Mouse (Mus musculus) yolk sac, embryonic 10.5 days (tissue): Measurements from ENCODE around the gene Ms4a12.
"Not testable (repeated sequence)": the region's sequence is repeated elsewhere in the genome, so short reads cannot be mapped to it uniquely, and the experiment has no call there.

ENCODE experiments used
- DNase-seq: peaks from one replicate; pipeline ENCODE4 v3.0.0-alpha.2; 2017; ENCODE audit warnings: low spot score

Ms4a12 gene

DNA sequence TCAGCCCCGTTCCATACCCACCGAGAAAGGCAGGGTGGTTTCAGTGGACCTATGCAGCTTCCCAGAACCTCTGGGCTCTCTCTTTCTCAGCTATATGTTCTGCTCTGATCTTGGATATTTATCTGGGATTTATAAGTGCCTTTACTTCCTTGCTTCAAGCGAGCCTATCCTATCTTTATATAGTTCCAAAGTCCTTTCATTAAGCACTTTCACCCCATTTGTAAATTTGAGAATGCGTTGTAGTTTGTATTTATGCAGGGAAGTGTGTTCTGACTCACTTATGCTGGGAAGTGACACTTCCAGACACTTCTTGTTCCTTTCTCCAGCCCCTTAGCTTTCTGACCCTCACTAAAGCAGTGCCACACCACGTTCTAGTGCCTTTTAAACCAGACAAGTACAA is at the start of gene Ms4a12:
Ms4a12 (minus strand) TSS at position 101 of the 400 bp plus-strand sequence.
- DNase-seq: no peak

- DNase-seq: no peak
Measured at GRCm38 (mm10) chr19:11280223-11280622, 48.0 kb upstream of the Ms4a12 start.

GRCm38 (mm10) chr19:11276431-11276830 is 44.2 kb upstream of the Ms4a12 start:
- DNase-seq: no peak

GRCm38 (mm10) chr19:11266956-11267355 is 34.7 kb upstream of the Ms4a12 start:
- no peak for DNase-seq

DNA sequence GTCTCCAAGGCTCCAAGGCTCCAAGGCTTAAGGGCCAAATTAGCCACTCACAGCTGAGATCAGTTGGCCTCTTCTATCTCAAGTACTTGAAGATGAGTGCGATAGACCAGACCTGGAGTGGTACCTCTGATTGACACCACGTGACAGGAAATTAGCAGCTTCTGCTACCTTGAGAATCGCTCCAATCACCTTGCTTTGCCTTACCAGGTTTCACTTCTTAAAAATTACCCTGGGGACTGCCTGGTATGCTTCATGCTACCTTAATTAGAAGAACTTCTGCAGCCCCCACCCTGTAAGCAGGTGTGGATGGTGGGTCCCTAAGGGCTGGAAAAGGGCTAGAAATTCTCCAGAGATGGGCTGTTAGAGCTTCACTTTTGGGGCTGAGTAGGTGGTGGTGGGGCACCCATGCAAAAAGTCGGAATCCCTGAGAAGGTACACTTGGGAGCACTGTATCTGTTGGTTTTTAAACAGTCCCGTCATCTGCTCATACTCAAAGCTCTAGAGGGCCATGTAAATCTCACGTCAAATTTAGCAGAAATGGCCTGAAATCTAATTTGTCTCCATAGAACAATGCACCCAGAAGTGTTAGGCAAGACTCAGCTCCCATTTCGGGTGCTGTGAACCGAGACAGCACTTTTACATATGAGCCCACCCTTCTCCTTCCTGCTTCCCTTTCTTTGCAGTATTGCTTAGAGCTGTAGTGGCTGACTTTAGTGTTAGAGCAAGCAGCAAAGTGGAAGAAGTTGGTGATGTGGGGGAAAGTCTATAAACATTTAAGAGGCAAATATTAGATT is 34.0 kb upstream of the Ms4a12 start, which contains the start of gene Ms4a1:
Ms4a1 (minus strand) TSS at position 190 of the 794 bp plus-strand sequence.
- no peak for DNase-seq

DNA sequence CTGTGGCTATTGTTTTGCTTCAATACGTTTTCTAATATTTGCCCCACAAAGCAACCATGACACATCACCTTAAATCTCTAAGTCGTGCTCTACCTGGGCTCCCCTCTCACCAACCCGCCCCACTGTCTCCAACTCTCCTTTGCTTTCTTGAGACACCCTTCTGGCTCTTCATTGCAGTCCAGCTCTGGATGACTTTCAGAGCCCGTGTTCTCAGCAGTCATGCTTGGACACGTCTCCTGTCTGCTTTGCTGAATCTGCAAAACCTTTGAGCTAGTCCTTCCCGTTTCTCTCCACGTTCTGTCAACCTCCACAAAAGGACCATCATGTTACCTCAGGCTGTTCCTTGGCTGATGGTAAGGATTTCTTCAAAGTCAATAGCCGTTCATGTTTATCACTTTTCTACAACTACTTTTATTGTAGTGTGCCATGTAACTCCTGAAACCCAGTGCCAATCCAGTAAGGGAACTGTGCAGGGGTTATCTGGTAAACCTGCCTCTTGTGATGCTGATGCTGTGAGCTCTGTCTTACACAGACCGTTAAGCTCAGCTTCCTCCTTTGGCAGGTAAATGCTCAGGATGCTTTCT is 32.4 kb upstream of the Ms4a12 start:
- DNase-seq: no peak

DNA sequence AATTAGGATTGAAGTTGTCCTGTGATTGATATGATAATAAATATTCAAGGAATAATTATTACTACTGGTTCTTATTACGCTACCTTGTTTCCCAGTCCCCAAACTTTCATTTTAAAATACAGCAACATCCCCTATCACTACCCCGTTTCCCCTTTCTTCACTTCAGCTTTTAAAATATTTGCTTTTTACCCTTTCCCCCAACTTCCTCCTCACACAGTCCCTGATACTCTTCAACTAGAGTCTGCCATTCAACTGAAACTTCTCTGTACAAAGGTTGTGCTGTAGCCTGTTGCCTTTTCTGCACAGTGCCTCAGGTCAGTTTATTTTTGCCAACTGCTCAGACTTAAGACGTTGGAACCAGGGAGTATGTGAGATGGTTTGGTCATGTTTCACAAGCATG is 31.3 kb upstream of the Ms4a12 start:
- DNase-seq: no peak

DNA sequence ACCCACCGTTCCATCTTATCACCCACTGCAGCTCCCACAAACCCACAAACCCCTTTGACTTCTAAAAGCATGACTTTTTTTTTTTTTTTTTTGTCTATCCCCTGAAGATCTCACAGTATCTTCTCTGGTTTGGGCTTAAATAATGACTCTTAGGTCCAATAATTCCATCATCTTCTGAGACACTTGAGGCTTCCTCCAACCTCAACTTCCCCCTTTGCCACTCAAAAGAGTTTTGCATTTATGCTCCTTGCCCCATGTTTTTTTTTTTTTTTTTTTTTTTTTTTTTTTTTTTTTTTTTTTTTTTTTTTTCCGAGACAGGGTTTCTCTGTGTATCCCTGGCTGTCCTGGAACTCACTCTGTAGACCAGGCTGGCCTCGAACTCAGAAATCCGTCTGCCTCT is 30.7 kb upstream of the Ms4a12 start:
- DNase-seq: not testable (repeated sequence)

GRCm38 (mm10) chr19:11261522-11261921 is 29.3 kb upstream of the Ms4a12 start:
- no peak for DNase-seq

DNA sequence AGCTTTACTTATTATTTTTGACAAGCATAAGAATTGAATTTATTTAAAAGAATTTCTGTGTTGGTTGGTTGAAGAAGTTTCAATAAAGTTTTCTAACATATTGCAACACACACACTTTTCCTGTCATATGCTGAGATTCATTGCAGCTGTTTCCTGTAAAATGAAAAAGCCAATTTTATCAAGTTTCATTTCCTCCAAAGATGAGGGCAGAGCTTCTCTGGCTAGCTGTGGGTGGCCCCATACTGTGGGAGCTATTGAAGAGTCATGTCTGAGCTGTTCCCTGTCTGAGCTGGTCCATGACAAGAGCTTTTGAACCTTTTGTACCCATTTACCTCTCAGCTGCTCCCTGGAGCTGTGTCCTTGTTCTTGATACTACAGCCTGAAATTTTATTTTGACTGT is 12.0 kb upstream of the Ms4a12 start:
- DNase-seq: no peak

DNA sequence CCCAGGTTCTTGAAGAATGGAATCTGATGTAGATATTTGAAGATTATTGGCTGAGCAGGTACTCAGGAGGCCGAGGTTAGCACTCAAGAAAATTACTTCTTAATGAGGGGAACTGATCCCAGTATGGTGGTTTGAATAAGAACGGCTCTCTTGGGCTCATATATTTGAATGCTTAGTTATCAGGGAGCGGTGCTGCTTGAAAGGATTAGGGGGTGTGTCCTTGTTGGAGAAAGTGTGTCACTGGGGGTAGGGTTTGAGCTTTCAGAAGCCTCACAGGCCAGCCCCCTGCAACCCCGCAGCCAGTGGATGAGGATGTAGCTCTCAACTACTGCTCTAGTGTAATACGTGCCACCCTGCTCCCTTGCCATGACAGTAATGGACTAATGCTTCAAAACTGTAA is 10.3 kb upstream of the Ms4a12 start:
- DNase-seq: no peak

GRCm38 (mm10) chr19:11235820-11236219 is 3.6 kb upstream of the Ms4a12 start:
- peak; percentile 2 for DNase-seq

DNA sequence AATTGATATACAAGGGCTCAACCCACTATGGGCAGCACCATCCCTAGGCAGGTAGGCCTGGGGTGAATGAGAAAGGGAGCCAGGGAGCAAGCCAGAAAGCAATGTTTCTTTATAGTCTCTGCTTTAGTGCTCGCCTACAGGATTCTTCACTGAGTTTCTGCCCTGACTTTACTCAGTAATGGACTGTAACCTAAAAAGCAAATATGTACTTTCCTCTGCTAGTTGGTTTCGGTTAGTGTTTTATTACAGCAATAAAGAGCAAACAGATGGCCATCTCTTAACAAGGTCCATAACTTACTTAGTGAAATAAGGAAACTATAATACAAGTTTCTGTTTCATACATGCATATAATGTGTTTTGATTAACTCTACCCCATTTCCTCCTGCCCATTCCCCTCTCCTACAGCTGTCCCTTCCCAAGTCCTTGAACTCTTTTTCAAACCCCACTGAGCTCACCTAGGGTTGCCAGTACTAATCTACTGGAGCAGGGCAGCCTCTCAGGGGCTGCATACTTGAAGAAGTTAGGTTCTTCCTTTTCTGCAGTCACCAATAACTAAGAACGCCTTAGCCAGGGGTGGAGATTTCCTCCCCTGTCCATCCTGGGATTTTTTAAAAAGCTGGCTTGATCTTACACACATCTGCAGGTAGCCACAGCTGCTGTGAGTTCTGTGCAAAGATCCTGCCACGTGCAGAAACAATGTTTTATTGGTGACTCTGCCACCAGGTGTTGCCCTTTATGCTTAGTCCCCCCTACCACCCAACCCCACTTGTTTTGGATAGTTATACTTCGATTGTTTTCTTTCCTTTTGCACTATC is 2.9 kb upstream of the Ms4a12 start:
- DNase-seq: no peak

GRCm38 (mm10) chr19:11234244-11234643 is 2.0 kb upstream of the Ms4a12 start:
- no peak for DNase-seq

DNA sequence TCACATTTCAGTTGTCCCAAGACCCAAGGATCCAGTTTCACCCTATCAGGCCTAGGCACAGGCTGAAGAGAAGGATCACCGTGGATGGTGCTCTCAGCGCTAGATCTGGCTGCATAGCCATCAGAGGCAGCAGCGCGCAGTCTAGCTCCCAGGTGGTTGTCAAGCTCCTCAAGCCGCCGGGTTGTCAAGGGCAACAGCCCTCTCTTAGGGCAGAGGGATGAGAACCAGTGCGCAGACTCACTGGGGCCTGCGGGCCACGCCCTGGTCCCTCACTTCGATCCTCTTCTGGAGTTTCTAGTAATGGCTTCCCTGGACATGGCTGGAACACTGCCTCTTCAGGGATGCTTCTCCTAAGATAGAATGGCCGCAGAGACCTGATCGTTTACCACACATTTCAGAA is 35.7 kb downstream of the Ms4a12 start, which contains the start of gene Ms4a13:
Ms4a13 (minus strand) TSS at position 192 of the 400 bp plus-strand sequence.
- no peak for DNase-seq

DNA sequence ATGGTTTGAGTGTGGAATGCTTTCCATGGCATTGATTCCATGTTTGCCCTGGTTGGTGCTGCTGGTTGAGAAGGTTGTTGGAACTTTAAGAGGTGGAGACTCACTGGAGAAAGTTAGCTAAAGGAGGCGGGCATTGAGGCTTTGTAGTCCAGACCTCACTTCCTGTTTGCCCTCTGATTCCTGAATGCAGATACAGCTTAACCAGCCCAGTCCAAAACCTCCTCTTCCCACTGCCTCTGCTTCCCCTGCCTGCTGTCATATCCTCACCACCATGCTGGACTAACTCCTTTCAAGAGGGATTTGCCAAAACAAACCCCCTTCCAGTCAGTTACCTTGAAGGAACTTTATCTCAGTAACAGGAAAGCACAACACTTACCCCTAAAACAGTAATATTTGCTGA is 39.7 kb downstream of the Ms4a12 start:
- no peak for DNase-seq

DNA sequence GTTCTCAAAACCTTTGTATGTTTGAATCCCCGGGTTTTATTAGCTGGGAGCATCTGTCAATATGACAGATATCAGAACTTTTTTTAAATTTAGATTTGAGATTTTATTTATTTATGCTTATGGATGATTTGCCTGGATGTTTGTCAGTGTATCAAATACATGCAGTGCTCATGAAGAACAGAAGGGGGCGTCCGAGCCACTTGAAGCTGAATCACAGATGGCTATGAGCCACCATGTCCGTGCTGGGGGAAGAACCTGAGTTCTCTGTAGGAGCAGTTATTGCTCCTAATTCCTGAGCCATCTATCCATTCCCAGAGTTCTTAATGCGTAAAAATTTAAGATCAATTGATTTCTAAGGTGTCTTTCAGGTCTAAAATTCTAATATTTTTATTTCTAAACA is 48.1 kb downstream of the Ms4a12 start:
- no peak for DNase-seq

- DNase-seq: no peak
Measured at GRCm38 (mm10) chr19:11177464-11177863, 54.8 kb downstream of the Ms4a12 start.

DNA sequence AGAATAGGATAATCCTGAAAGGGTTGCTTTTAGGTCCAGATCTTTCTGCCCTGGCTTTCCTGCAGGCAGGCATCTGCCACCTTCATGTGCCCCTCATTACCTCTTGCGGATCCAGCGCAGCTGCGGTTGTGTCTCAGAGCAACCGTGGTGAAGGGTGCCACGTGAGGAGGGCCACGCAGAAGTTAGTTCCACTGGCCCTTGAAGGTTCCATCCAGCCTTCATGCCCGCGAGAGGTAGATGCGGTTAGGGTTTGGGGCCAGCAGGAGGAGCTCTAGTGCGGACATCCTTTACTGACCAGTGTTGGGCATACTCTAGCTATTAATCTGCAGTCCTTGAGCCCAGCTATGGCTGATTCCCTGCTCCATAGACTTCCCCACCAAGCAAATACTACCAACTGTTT is 67.1 kb downstream of the Ms4a12 start, which contains the start of gene 1700025F22Rik:
1700025F22Rik (minus strand) TSS at position 149 of the 400 bp plus-strand sequence.
- no peak for DNase-seq
